Mouse (Mus musculus) telencephalon, adult 2 months (tissue): Measurements from ENCODE around the gene Psmd7.

Experiments
- DNase-seq: peaks from one replicate; pipeline ENCODE4 v3.0.0-alpha.2; 2011; ENCODE audit warnings: low read depth, low spot score

The Psmd7 gene

GRCm38 (mm10) chr8:107578541-107578940 is 9.7 kb downstream of the Psmd7 start:
- no peak for DNase-seq

- no peak for DNase-seq
Measured at GRCm38 (mm10) chr8:107578132-107578531, 10.1 kb downstream of the Psmd7 start.

GRCm38 (mm10) chr8:107577640-107578039 is 10.6 kb downstream of the Psmd7 start:
- no peak for DNase-seq

GRCm38 (mm10) chr8:107576702-107577101 is 11.6 kb downstream of the Psmd7 start:
- peak; percentile 71 for DNase-seq

GRCm38 (mm10) chr8:107574771-107575170 is 13.5 kb downstream of the Psmd7 start:
- DNase-seq, result no peak

GRCm38 (mm10) chr8:107572497-107572896 is 15.8 kb downstream of the Psmd7 start:
- no peak for DNase-seq

GRCm38 (mm10) chr8:107571486-107572135 is 16.7 kb downstream of the Psmd7 start:
- DNase-seq, result no peak

GRCm38 (mm10) chr8:107571046-107571445 is 17.2 kb downstream of the Psmd7 start:
- DNase-seq, result no peak

GRCm38 (mm10) chr8:107562164-107562563 is 26.1 kb downstream of the Psmd7 start:
- no peak for DNase-seq

GRCm38 (mm10) chr8:107560820-107561536 is 27.3 kb downstream of the Psmd7 start:
- DNase-seq, result no peak

- DNase-seq, result no peak
Measured at GRCm38 (mm10) chr8:107556511-107556936, 31.7 kb downstream of the Psmd7 start.

- DNase-seq, result no peak
Measured at GRCm38 (mm10) chr8:107555231-107555630, 33.0 kb downstream of the Psmd7 start.

GRCm38 (mm10) chr8:107552234-107552633 is 36.0 kb downstream of the Psmd7 start:
- no peak for DNase-seq

GRCm38 (mm10) chr8:107546817-107547216 is 41.4 kb downstream of the Psmd7 start:
- no peak for DNase-seq

GRCm38 (mm10) chr8:107546154-107546553 is 42.1 kb downstream of the Psmd7 start:
- DNase-seq, result peak; percentile 83

- no peak for DNase-seq
Measured at GRCm38 (mm10) chr8:107545621-107546152, 42.6 kb downstream of the Psmd7 start.

GRCm38 (mm10) chr8:107544651-107545174 is 43.6 kb downstream of the Psmd7 start:
- no peak for DNase-seq

GRCm38 (mm10) chr8:107544211-107544610 is 44.1 kb downstream of the Psmd7 start:
- no peak for DNase-seq

- no peak for DNase-seq
Measured at GRCm38 (mm10) chr8:107543714-107544113, 44.5 kb downstream of the Psmd7 start.

GRCm38 (mm10) chr8:107542151-107542550 is 46.1 kb downstream of the Psmd7 start:
- DNase-seq, result no peak

- DNase-seq, result no peak
Measured at GRCm38 (mm10) chr8:107541369-107541768, 46.9 kb downstream of the Psmd7 start.

GRCm38 (mm10) chr8:107540623-107541022 is 47.6 kb downstream of the Psmd7 start:
- no peak for DNase-seq

GRCm38 (mm10) chr8:107537472-107537871 is 50.8 kb downstream of the Psmd7 start:
- DNase-seq, result no peak
